Mouse (Mus musculus): ENCODE results near the gene Akt3. TPM values are rescaled to one million over a fixed set of nuclear protein-coding genes. Genes with fewer than 3 reads are reported as not detected.

Akt3 gene
- polyA plus RNA-seq, 1 experiment from 2014 or later: 7.7 TPM

DNA sequence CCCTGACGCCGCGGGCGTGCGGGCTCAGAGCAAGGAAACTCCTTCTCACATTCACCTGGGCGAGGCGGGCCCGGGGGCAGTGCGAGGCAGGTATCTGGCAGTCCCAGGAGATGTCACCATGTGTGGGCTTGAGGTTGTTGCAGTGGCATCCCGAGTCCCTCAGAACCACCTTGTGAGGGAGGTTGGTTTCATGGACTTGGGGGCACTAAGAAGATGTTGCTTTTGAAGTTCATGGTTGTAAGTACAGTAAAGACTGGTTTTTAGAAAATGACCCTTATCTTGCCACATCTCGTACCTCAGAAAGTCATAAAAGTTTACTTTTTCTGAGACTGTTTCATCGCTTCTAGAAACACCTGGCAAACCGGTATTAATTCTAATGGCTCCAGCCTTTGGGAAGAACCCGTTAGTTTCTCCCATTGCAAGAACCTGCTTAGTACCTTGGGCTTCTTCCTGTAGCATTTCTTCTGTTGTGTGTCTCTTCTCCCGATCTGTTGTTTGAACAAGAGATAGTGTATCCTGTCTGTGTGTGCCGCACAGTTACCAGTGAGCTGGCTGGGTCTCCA lies 1.1 kb upstream of the Akt3 start:
- H3K4me1 ChIP-seq (ENCODE audit: control insufficient read depth, insufficient read depth, low read length): 0 out of 2 replicates have a peak, but pooled peaks cover 4% of the 10 kb centered on the region
- WGBS: 21% methylated on average over 16 of the region's 16 CpGs
- H3K9me3 ChIP-seq (ENCODE audit: control insufficient read depth, low read length): no peaks in the 10 kb centered on the region
- peak overlapping the region; percentile 93 for H3K4me3 ChIP-seq (ENCODE audit: low read length)
- no peak for ATAC-seq (ENCODE audit: low FRiP score, low TSS enrichment)
- H3K9ac ChIP-seq (ENCODE audit: low read depth, low read length): peak overlapping the region; percentile 88
- peak overlapping the region; percentile 97 for H3K27ac ChIP-seq (ENCODE audit: low read depth, low read length)
- peak overlapping the region; percentile 87 for H3K4me2 ChIP-seq (replicated peaks; ENCODE audit: low read depth, low read length)
- peaks cover 3% of the 10 kb centered on the region; the same call in 1 of the 2 replicates for H3K27me3 ChIP-seq (ENCODE audit: control insufficient read depth, insufficient read depth, low read length)
- no peaks in the 10 kb centered on the region for H3K36me3 ChIP-seq (ENCODE audit: control insufficient read depth, insufficient read depth, low read length)

DNA sequence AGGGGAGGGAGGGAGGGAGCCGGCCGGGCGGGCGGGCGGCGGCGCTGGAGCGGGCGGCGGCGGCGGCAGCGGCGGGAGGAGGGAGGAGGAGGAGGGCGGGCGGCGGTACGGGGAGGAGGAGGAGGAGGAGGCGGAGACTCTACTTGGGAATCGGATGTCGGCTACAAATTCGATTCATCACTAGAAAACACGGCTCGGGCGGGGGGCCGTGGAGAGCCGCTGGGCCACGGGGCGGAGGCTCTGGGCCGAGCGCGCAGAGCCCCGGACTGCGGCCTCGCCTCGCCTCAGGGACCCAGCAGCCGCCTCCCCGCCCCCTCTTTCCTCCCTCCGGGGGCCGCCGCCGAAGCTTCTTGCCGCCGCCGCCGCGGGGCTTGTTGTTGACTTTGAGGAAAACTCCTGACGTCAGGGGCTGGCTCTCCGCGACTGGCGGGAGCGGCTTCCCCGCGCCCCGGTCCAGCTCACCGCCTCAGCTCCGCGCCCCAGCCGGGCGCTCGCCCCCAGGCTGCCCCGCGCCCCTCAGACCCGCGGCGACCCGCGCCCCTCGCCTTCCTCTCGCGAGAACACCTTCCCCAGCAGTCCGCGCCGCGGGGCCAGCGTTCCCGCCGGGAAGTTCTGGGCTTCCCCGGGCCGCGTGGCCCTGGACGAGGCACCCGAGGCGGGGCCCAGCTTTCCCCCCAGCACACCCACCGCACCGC lies 487 bp upstream of the Akt3 start:
- Histone ChIP-seq H3K27me3 (ENCODE audit: control insufficient read depth, insufficient read depth, low read length) (peaks cover 3% of the 10 kb centered on the region; the same call in 1 of the 2 replicates), H3K4me3 (ENCODE audit: low read length) (peak overlapping the region; percentile 93), H3K9me3 (ENCODE audit: control insufficient read depth, low read length) (no peaks in the 10 kb centered on the region), H3K9ac (ENCODE audit: low read depth, low read length) (peak overlapping the region; percentile 88), H3K4me1 (ENCODE audit: control insufficient read depth, insufficient read depth, low read length) (0 out of 2 replicates have a peak, but pooled peaks cover 4% of the 10 kb centered on the region), H3K27ac (ENCODE audit: low read depth, low read length) (peak overlapping the region; percentile 97), H3K4me2 (replicated peaks; ENCODE audit: low read depth, low read length) (peak overlapping the region; percentile 87), H3K36me3 (ENCODE audit: control insufficient read depth, insufficient read depth, low read length) (no peaks in the 10 kb centered on the region)
- peak; percentile 95 for ATAC-seq (ENCODE audit: low FRiP score, low TSS enrichment)
- WGBS: under 1% methylated on average over 53 of the region's 86 CpGs

DNA sequence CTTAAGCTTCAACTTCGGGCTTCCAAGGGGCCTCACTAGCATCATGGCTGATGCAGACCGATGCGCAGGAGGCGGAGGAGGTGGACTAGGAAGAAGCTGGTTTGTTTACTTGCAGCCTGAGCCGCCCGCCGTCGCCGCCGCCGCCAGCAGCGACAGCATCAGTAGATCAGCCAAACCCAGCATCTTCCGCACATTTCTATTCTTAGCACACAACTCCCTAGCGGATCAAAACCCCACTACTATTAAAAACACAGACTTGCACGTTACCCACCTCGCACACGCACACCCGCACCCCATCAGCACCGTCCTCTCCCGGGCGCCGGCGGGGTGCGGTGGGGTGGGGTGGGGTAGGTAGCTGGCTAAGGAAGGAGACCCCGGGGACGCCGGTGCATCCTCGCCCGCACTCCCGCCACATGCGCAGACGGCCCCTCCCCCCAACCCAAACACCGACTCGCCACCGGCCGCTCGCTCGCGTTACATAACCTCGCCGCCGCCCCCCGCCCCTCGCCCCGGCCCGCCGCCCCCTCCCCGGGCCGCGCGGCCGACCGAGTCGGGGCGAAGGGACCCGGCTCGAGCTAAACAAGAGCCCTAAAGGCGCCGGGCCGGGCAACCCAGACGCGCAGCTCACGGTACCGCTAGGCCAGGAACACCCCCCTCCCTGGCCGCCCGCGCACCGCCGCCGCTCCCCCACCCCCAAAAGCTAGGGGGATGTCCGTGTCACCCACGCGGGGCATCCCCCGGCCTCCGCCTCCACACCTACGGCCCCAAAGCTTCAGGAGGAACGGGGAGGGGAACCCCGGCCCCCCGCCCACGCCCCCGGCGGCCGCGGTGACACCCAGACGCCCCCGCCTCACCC lies 597 bp downstream of the Akt3 start:
- peak overlapping the region; percentile 87 for H3K4me2 ChIP-seq (replicated peaks; ENCODE audit: low read depth, low read length)
- H3K4me1 ChIP-seq (ENCODE audit: control insufficient read depth, insufficient read depth, low read length): 0 out of 2 replicates have a peak, but pooled peaks cover 4% of the 10 kb centered on the region
- H3K36me3 ChIP-seq (ENCODE audit: control insufficient read depth, insufficient read depth, low read length): no peaks in the 10 kb centered on the region
- no peaks in the 10 kb centered on the region for H3K9me3 ChIP-seq (ENCODE audit: control insufficient read depth, low read length)
- H3K9ac ChIP-seq (ENCODE audit: low read depth, low read length): peak overlapping the region; percentile 88
- peak overlapping the region; percentile 97 for H3K27ac ChIP-seq (ENCODE audit: low read depth, low read length)
- WGBS: under 1% methylated on average over 77 of the region's 86 CpGs
- peak; percentile 74 for ATAC-seq (ENCODE audit: low FRiP score, low TSS enrichment)
- H3K27me3 ChIP-seq (ENCODE audit: control insufficient read depth, insufficient read depth, low read length): peaks cover 3% of the 10 kb centered on the region; the same call in 1 of the 2 replicates
- peak overlapping the region; percentile 93 for H3K4me3 ChIP-seq (ENCODE audit: low read length)

DNA sequence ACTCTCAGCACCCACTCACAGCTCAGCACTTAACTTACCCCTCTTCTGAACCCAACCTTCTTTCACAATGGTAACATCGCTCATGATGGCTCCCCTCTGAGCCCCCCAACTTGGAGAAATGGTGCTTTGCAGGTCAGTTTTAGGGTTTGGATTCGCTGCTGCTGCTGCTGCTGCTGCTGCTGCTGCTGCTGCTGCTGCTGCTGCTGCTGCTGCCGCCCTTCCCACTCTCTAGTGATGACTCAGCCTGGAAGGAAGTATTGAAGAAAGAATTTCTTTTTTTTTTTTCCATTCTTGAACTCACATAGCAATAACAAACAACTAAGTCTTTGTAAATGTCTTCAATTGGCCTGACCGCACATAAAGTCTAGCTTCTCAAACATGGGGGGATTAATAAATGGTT lies 9.4 kb downstream of the Akt3 start:
- H3K4me1 ChIP-seq (ENCODE audit: control insufficient read depth, insufficient read depth, low read length): no peaks in the 10 kb centered on the region
- H3K27ac ChIP-seq (ENCODE audit: low read depth, low read length): no peak overlapping the region
- no peak overlapping the region for H3K4me2 ChIP-seq (replicated peaks; ENCODE audit: low read depth, low read length)
- H3K9ac ChIP-seq (ENCODE audit: low read depth, low read length): no peak overlapping the region
- H3K9me3 ChIP-seq (ENCODE audit: control insufficient read depth, low read length): no peaks in the 10 kb centered on the region
- 69% methylated on average over 4 of the region's 4 CpGs for WGBS
- H3K36me3 ChIP-seq (ENCODE audit: control insufficient read depth, insufficient read depth, low read length): no peaks in the 10 kb centered on the region
- no peaks in the 10 kb centered on the region for H3K27me3 ChIP-seq (ENCODE audit: control insufficient read depth, insufficient read depth, low read length)
- H3K4me3 ChIP-seq (ENCODE audit: low read length): no peak overlapping the region
- ATAC-seq (ENCODE audit: low FRiP score, low TSS enrichment): no peak

DNA sequence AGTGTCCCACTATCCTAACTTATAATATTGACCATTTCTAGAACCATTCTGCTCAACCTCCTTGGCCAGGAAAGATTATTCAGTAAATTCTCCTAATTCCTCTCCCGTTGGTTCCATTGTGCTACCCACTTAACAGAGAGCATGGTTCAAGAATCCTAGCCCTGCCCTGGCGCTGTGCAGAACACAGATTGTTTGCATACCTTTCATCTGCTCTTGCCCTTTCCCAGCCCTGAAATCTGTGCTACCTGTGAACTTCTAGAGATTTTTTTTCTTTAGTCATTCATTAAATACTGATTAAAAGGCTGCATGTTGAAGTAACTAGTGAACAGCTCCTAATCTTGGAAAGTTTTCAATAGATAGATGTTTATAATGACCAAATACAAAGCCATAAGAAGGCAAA lies 19.6 kb downstream of the Akt3 start:
- Histone ChIP-seq H3K9me3 (ENCODE audit: control insufficient read depth, low read length) (no peaks in the 10 kb centered on the region), H3K36me3 (ENCODE audit: control insufficient read depth, insufficient read depth, low read length) (no peaks in the 10 kb centered on the region), H3K27me3 (ENCODE audit: control insufficient read depth, insufficient read depth, low read length) (no peaks in the 10 kb centered on the region), H3K27ac (ENCODE audit: low read depth, low read length) (no peak overlapping the region), H3K4me3 (ENCODE audit: low read length) (no peak overlapping the region), H3K4me2 (replicated peaks; ENCODE audit: low read depth, low read length) (no peak overlapping the region), H3K4me1 (ENCODE audit: control insufficient read depth, insufficient read depth, low read length) (no peaks in the 10 kb centered on the region), H3K9ac (ENCODE audit: low read depth, low read length) (no peak overlapping the region)
- WGBS: 85% methylated on average over 2 of the region's 2 CpGs
- no peak for ATAC-seq (ENCODE audit: low FRiP score, low TSS enrichment)

DNA sequence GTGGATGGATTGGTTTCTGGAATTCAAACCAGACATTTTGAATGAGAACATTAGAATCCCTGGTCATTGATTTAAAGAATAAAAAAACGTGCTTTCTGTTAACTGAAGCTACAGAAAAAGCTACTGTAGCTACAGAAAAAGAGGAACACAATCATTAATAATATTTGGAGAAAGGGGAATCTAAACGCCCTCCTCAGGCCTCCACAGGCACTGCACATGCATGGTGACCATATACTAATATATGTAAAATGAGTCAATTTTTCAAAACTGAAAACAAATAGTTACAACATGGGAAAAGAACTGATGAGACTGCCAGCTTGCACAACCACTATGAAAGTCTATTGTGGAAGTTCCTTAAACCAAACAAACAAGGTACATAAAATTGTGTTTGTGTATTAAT lies 21.3 kb downstream of the Akt3 start:
- H3K4me3 ChIP-seq (ENCODE audit: low read length): no peak overlapping the region
- no peak overlapping the region for H3K9ac ChIP-seq (ENCODE audit: low read depth, low read length)
- WGBS: 75% methylated on average over 2 of the region's 2 CpGs
- H3K4me2 ChIP-seq (replicated peaks; ENCODE audit: low read depth, low read length): no peak overlapping the region
- ATAC-seq (ENCODE audit: low FRiP score, low TSS enrichment): no peak
- H3K36me3 ChIP-seq (ENCODE audit: control insufficient read depth, insufficient read depth, low read length): no peaks in the 10 kb centered on the region
- no peak overlapping the region for H3K27ac ChIP-seq (ENCODE audit: low read depth, low read length)
- no peaks in the 10 kb centered on the region for H3K4me1 ChIP-seq (ENCODE audit: control insufficient read depth, insufficient read depth, low read length)
- no peaks in the 10 kb centered on the region for H3K27me3 ChIP-seq (ENCODE audit: control insufficient read depth, insufficient read depth, low read length)
- H3K9me3 ChIP-seq (ENCODE audit: control insufficient read depth, low read length): no peaks in the 10 kb centered on the region

DNA sequence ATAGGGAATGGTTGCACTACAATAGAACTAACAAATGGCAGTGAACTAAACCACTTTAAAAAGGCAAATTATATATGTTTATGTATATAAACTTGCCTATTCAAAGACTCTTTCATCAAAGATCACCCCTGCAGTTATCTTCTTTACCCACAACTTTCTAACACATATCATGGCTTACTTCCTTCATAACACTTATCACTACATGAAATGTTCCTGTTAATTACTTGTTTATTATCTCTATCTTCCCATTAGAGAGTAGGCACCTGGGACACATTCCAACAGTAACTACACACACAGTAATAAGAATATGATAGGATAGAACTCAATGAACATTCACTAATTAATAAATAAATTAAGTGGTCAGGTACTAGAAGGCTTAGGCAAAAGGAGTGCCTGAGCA lies 21.8 kb downstream of the Akt3 start:
- no peak overlapping the region for H3K4me3 ChIP-seq (ENCODE audit: low read length)
- no peak for ATAC-seq (ENCODE audit: low FRiP score, low TSS enrichment)
- H3K4me1 ChIP-seq (ENCODE audit: control insufficient read depth, insufficient read depth, low read length): no peaks in the 10 kb centered on the region
- no peaks in the 10 kb centered on the region for H3K27me3 ChIP-seq (ENCODE audit: control insufficient read depth, insufficient read depth, low read length)
- H3K36me3 ChIP-seq (ENCODE audit: control insufficient read depth, insufficient read depth, low read length): no peaks in the 10 kb centered on the region
- H3K9ac ChIP-seq (ENCODE audit: low read depth, low read length): no peak overlapping the region
- no peaks in the 10 kb centered on the region for H3K9me3 ChIP-seq (ENCODE audit: control insufficient read depth, low read length)
- no peak overlapping the region for H3K4me2 ChIP-seq (replicated peaks; ENCODE audit: low read depth, low read length)
- no peak overlapping the region for H3K27ac ChIP-seq (ENCODE audit: low read depth, low read length)

DNA sequence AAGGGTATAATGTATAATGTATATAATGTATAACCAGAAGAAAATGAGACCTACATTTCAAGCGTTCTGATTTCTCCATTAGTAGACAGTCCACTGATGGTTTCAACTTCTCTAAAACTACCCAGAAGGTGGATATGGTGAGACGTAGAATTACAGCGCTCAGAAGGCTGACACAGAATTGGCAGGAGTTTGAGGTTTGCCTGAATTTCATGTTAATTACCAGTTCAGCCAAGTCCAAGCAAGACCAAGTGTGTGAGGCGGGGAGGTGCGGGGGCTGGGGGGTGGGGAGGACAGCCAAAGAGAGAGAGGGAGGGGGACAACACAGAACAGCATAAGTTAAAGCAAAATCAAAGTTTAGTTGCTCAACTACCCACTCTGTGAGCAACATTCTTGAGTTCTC lies 23.5 kb downstream of the Akt3 start:
- Histone ChIP-seq H3K4me1 (ENCODE audit: control insufficient read depth, insufficient read depth, low read length) (no peaks in the 10 kb centered on the region), H3K27ac (ENCODE audit: low read depth, low read length) (no peak overlapping the region)
- ATAC-seq (ENCODE audit: low FRiP score, low TSS enrichment): no peak

DNA sequence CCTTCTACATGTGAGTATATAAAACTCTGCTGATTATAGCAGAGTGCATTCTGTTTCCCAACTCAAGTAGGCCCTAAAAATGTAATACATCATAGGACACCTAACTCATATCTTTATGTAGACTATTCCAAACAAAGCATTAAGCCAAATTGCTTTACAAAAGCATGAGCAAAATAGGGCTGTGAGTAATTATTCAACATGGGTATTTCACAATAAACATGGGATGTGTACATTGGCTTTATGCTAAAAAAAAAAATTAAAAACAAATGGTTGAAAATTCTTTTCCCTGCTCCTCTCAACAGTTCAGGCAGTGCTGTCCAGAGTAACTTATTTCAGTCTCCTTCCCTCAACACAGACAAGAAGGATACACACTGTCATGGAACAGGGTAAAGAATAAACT lies 26.9 kb downstream of the Akt3 start:
- no peaks in the 10 kb centered on the region for H3K36me3 ChIP-seq (ENCODE audit: control insufficient read depth, insufficient read depth, low read length)
- no peak overlapping the region for H3K27ac ChIP-seq (ENCODE audit: low read depth, low read length)
- no peak overlapping the region for H3K4me2 ChIP-seq (replicated peaks; ENCODE audit: low read depth, low read length)
- H3K4me3 ChIP-seq (ENCODE audit: low read length): no peak overlapping the region
- no peaks in the 10 kb centered on the region for H3K4me1 ChIP-seq (ENCODE audit: control insufficient read depth, insufficient read depth, low read length)
- H3K27me3 ChIP-seq (ENCODE audit: control insufficient read depth, insufficient read depth, low read length): no peaks in the 10 kb centered on the region
- H3K9ac ChIP-seq (ENCODE audit: low read depth, low read length): no peak overlapping the region
- no peak for ATAC-seq (ENCODE audit: low FRiP score, low TSS enrichment)
- H3K9me3 ChIP-seq (ENCODE audit: control insufficient read depth, low read length): no peaks in the 10 kb centered on the region

More for the DNA sequence above, 23.5 kb downstream of the Akt3 start:
- no peak overlapping the region for H3K4me2 ChIP-seq (replicated peaks; ENCODE audit: low read depth, low read length)
- no peaks in the 10 kb centered on the region for H3K27me3 ChIP-seq (ENCODE audit: control insufficient read depth, insufficient read depth, low read length)
- no peak overlapping the region for H3K9ac ChIP-seq (ENCODE audit: low read depth, low read length)
- H3K36me3 ChIP-seq (ENCODE audit: control insufficient read depth, insufficient read depth, low read length): no peaks in the 10 kb centered on the region
- 88% methylated on average over 5 of the region's 5 CpGs for WGBS
- no peak overlapping the region for H3K4me3 ChIP-seq (ENCODE audit: low read length)
- no peaks in the 10 kb centered on the region for H3K9me3 ChIP-seq (ENCODE audit: control insufficient read depth, low read length)

Data from kidney, embryonic 14.5 days (tissue).